Mouse (Mus musculus) C3H10T1/2 (cell line): ENCODE data around the gene Tjp2. TPM values are rescaled to one million over a fixed set of nuclear protein-coding genes. Genes with fewer than 3 reads are reported as not detected.

ENCODE experiments used
- polyA plus RNA-seq, 2 experiments: library from polyadenylated mRNA; unstranded; fragments of >200 nt; fragmentation: generic; extraction: Trizol; gene quantifications; one replicate each; pipeline ENCODE4 v1.2.1; 2012; ENCODE audit warnings: missing spikeins in 2 of 2

The Tjp2 gene
- 1 to 10 TPM; 1.6 to 3.2 TPM for polyA plus RNA-seq

DNA sequence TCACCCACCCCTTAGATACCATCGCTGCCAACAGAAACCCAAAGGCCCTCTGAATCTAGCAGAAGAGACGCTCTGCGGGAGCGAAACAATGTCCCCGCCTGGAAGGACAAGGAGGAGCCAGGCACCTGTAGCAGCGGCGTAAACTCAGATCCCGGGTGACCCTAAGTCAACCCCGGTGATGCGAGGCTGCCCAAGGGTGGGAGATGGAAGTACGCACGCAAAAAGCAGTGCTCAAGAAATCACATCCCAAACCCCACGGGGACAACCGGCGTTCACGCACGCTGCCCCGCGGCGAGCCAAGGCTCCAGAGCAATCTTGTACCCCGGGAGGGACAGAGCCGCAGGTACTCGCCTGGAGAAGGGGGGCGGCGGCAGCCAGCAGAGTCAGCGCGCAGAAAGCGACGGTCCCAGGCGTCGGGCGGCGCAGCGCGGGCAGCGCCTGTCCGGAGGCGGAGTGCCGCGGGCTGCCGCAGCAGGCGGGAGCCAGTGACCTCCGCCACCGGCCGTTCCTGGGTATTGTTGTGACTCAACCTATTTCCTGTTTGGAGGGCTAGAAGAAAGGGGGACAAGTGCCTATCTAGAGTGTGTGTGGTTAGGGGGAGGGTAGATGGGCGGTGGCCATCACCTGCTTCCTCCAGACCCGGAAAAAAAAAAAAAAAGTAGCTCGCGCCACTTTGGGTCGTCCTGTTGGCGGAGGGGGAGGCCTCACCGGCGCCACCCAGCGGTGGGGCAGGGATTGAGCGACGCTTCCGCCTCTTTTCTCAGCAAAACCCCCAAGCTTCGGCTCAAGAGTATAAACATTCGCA lies at the start of gene Tjp2:
Tjp2 (minus strand) TSS at position 531 of the 805 bp plus-strand sequence.

Other genes with a start within 250 kb of the Tjp2 start
- gene Fam189a2, start 194.0 kb downstream of the Tjp2 start, polyA plus RNA-seq, result under 1 TPM in 1 of 2 experiments, not detected in 1; 0.05 TPM
- 10 to 100 TPM; 39.5 to 76.0 TPM for gene Fxn, start 55.6 kb upstream of the Tjp2 start, polyA plus RNA-seq